Mouse (Mus musculus) CH12F3 (cell line): ENCODE data around the gene Atp8a2.

Source experiments
- in situ Hi-C: fragments of 300-500 bp; cut with MboI; formaldehyde crosslinking; loops from 2 replicates; pipeline ENCODE4 v1.14.3; 2020; ENCODE audit warnings: low sequenced_read_pairs

The Atp8a2 gene

DNA sequence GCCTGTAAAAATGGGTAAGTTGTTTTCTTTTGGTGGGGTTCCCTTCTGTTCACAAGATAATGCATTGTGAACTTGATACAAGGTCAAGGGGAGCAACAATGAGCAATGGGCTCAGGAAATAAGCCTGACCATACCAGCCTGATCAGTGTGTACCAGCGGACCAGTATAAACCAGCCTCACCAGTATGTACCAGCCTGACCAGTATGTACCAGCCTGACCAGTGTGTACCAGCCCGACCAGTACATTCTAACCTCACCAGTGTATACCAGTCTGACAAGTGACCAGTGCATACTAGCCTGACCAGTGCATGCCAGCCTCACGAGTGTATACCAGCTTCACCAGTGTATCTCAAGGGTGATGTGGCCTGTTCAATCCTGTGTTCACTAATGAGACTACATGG, 33.6 kb downstream of the Atp8a2 start:
- in situ Hi-C loops, result no loop called here

DNA sequence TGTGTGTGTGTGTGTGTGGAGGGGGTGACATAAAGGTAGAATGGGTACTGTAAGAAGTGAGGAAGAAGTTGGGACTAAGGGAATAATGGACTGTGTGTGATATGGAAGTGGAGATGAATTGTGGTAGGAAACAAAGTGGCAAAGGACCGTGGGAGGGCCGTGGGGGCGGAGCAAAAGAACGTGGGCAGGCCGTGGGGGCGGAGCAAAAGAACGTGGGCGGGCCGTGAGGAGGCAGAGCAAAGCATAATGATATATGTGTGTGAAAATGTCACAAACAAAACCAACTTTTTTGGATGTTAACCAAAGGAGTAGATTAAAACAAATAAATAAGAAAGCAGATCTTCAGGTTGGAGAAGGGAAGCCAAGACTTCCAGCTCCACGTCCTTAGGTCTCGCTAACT, 44.6 kb downstream of the Atp8a2 start:
- in situ Hi-C loops, result no loop called here

DNA sequence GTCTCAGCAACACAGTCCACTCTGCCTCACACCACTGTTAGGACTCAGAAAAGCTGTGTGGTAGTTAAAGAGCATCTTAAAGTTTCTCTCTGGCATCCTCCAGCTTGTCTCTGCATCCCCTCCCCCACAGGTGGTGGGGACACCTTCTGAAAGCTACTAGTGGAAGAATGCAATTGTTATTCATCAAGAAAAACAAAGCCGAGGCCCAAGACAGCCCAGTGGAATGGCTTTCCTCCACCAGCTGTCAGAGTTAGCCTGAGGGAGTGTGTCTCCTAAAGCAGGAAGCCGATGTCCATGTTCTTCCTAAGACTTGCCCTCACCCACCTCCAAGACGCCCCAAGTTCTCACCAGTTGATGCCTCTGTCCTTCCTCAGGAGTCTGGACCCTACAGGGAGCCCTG, 48.1 kb downstream of the Atp8a2 start:
- in situ Hi-C loops, result no loop called here

DNA sequence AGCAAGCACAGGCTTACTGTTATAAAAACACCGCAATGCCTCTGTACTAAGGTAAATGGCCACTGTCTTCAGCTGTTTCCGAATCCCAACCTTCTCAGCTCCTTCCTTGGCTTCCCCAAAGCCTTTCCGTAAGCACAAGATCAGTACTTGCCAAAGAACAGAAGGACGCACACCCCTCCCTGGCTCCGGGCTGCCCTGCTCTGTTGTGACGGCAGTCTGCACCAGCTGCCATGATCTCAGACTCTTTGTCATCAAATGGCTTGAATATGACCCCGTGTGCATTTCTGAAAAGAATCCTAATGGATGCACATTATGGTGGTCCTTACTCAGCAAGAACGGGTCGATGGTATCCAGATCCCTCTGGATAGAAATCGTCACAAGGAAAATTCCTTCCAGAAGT, 53.7 kb downstream of the Atp8a2 start:
- in situ Hi-C loops, result no loop called here

DNA sequence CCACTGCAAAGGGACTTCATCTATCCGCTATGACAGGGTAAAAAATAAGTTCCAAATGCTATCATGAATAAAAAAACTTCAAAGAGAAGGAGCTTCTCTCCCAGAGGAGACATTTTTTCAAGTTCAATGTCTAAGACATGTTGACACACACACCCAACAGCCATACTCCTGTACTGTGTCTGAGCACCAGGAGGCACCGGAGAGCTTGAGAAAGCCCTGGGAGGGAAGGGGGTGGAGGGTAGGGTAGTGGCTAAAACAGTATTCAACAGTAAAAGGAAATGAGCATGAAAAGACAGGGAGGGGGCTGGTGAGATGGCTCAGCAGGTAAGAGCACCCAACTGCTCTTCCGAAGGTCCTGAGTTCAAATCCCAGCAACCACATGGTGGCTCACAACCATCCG, 58.6 kb downstream of the Atp8a2 start:
- in situ Hi-C loops, result no loop called here

DNA sequence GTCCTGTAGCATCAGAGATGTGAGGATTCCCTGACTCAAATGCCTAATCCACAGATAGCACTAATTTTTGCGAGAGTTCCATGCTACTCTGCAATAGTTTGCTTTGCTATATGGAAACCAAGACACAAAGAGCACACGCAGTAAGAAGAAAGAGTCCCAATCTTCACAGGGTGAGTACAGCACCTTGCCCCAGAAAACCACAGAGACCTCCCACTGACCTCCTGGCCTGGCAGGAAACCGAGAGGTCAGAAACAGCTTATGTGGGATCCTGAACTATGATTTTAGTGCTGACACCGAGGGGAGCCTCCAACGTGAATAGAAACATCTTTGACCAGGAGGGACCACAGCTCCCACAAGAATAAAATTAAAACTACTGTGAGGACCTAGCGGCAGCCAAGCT, 59.2 kb downstream of the Atp8a2 start:
- in situ Hi-C loops, result no loop called here

DNA sequence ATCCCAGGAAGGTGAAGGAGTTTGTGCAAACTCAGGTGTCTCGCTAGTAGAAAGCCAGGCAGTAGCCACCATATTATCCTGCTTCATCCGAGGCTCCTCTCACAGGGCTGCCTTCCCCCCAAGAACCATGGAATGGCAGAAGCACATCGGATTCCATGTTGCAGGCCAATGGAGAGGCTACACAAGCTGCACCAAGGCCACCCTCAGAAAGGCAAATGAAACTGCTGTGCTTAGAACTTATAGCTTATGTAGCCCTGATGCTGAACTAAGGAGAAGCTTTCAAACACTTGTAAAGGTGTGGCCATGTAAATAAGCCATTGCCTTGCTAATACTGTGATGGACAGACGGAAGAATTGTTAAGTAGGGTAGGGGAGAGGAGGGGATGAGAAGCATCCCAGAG, 61.2 kb downstream of the Atp8a2 start:
- in situ Hi-C loops, result no loop called here

DNA sequence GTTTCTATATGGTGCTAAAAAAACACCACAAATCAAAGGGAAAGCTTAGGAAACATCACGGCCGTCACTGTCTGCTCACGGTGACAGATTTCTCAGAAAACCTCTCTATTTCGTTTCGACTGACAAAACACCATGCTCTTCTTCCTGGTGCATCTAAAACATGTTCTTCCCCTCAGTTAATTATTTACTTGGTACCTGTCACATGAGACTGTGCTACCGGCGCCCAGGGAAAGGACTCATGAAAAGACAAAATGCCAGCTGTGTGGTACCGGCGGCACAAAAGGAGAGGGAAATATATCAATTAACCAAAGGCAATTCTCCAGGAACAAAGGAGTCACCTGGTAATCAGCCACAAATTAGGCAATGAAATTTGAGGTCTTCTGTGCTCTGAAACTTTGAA, 62.3 kb downstream of the Atp8a2 start:
- in situ Hi-C loops, result no loop called here

DNA sequence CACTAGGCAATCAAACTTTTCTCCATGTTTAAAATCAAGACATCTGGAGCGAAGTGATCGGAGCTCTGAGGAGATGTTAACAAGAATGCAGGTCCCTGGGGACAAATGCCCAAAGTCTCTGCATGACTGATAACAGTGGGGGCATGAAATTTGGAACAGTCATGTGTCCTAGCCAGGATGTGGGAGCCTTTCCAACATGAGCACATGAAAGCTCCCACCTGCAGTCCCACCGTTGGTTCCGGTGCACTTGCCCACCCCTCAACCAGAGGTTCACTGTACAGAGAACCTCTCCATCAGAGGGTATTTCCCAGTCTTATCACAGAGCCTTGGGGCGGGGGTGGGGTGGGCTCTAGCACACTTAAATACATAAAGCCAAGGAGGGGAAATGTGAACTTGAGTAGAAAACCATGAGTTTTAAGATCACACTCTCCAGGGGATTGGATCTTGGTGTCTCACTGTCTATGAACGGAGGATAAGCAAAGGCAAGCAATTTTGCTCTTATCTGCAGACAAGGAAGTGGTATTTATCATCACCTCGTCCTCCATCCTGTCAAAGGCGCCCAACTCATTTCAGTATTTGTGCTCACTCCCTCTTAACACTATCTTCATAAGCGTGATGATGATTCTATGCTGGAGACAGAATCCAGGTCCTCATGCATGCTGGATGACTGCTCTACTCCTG, 65.6 kb downstream of the Atp8a2 start:
- in situ Hi-C loops, result no loop called here

DNA sequence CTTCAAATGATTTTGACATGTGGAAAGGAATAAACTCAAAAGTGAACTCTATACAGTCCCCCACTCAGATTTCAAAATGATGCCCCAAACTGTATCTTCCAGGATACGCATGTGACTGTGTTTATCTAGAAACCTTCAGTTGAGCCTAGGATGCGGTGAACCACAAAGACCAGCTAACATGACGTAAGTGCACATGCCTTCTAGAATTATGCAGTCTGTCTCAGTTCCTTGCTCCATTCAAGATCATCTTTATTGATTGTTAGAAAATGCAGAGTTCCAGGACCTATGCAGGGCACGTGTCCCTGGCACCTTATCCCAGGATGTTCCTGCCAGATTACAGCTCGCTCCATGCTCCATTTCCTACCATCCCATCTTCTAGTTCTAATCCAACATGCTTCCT, 67.4 kb downstream of the Atp8a2 start:
- in situ Hi-C loops, result no loop called here

DNA sequence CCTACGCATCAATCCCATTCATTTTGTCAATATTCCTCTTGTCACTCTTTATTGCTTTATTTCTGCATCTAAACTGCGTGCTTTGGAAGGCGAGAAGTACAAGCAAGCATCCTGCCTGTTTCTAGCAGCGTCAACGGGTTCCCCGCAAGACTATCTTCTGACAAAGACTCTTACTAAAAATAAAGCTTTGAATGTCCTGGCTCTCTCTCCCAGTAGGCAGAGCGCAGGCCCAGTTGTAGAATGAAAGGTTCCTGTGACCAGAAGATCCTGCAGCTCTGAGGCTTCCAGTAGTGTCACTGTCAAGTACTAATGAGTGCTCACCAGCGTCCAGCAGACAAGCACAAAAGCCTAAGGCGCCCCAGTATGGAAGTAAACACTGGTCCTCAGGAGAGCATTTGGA, 71.8 kb downstream of the Atp8a2 start:
- in situ Hi-C loops, result no loop called here

DNA sequence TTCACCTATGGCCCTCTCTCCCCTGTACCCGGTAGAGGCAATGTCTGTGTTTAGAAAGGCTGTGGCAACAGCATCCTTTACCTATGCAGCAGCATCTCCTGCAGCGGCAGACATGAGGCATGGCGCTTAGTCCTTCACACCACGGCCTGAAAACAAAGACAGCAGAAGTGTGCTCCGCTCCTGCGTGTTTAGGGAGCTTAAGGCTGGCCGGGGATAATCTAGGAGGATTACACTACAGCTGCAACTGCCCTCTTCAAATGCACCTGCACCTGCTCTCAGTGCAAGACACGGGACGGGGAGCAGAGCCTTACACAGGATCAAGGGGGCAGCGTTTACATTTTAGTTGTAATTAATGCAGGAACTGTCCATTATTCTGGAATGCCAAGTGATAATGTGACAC, 75.4 kb downstream of the Atp8a2 start:
- in situ Hi-C loops, result no loop called here

DNA sequence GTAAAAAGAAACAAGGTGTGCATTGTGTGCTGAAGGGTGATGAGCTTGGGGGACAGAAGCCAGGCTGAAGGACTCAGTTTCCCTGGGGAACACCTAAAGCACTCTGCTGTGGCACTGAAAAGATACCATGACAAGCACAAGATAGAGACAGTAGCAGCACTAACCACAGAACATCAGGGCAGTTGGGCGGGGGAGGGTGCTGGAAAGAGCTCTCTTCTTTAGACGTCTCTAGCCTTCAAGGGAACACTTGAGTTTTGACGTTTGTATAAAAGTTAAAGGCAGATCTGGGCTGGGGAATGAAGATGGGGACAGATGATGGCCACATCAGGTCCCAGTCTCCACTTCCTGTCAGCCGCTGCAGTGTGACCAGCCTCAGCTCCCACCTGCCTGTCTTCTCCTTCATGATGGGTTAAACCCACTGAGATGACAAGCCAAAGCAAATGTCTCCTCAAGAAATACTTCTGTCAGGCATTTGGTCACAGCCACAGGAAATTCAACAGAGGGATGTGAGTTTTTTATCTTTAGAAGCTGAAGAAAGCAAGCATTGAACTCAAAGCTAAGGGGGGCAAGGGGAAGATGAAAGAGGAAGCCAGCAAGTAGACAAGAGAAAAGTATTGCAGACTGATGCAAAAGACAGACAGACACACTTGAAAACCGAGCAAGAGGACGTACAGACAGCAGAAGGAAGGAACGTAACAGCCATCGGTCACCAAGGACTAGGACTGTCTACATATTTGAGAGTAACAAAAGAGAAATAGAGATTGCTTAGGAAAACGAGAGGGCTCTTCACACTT, 79.0 kb downstream of the Atp8a2 start:
- in situ Hi-C loops, result no loop called here

DNA sequence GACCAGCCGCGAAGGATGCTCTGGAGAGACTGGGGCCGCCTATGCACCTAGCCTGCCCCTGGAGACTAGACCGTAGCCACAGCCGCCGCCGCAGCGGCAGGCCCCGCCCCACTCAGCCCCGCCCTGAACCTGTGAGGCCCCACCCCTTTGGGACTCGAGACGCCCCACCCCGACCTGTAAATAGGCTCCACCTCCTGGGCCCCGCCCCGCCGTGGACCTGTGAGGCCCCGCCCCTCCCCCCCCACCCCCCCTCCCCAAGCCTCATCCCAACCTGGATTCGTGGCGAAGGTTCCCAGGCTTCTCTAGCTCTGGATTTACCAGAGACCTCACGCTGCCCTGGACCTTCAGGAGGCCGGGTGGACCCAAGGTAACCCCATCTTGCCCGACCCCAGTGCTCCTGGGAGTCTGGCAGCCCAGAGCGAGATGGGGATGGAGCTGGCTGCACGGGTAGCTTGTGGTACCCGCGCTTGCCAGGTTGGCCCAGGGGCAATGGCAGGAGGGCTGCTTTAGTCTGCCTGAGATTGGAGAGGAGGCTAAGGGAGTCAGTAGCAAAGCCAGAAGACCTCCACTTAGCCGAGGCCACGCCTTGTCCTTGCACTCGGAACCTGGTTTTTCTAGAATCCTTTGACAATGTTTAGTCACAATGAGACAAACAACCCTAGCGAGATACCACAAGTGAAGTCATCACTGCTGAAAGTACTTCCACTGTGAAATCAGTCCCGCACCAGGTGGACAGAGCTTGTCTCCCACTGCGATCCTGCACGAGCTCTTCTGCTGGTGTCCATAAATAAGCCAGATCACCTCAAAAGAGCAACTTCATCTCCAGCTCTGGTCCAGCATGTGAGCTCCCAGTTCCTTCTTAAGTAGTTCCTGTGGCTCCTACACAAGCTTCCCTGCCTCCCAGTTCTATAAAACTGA, 109.9 kb downstream of the Atp8a2 start:
- in situ Hi-C loops, result no loop called here

DNA sequence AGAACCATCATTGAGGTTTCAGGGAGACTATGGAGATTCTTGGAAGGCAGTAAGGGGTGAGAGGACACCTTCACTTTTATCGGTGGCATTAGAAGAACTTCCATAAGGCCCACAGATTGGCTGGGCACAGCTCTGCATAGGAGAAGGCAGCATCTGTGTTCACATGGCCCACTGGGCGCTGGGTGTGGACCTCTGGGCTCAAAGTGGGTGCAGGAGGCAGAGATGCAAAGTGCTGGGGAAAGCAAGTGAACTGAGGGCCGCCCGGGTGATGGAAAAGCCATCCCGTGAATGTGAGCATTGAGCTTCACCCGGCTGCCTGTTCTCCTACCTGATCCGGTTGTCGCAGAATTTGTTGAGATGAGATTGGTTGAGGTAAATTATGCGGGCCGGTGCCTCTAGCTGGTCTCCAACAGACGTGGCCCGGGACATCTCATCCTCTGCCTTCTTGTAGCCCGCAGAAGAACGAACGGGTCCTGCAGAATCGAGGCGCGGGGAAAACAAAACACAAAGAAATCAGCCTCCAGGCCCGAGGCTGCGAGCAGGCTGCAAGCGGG, 110.6 kb downstream of the Atp8a2 start:
- in situ Hi-C loops, result no loop called here

DNA sequence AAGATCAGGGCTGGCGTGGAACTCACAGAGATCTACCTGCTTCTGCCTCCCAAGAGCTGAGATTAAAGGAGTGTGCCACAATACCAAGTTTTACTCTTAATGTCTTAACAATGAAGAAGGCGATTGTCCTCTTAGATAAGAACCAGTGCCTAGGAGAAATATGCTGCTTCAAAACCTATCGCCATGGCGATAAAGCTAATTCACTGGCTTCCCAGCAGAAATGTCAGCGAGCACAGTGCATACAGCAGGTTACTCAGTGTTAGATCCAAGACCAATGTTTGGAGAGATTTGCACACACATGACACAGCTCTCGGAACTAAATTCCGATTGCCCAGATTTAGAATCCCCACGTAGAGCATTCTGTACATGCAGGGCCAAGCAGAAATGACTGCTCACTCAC, 114.2 kb downstream of the Atp8a2 start:
- in situ Hi-C loops, result no loop called here

DNA sequence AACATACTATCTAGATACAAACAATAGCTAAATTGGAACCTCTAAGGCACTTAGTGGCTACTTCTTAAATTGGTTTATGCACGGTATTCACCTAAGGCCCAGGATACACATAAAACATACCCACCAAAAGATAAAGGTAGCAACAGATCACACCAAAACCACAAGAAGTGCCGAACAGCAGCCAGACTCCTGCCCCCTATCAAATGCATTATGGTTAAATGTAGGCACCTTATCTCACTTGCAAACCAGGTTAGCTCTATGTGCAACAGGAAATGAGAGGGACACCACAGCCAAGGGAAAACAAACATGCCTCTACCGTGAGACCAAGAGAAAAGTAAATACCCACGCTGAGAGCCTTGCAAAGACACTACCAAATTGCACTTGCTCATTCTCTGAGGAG, 124.5 kb downstream of the Atp8a2 start:
- in situ Hi-C loops, result no loop called here

DNA sequence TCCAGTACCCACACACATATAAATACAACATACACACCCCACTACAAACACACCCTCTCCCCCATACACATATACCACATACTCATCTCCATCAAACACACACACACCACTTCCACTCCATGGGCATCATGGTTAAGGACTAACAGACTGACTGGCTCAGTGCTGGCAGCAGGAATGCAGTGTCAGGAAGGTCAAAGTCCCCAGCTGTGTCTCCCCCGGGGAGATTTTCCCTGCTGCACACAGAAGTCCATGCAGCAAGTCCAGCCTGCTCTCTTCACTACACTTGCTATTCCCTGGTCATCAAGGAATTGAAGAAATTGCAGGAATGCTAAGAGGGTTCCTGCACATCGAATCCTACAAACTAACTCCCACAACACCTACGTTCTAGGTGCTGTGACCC, 131.8 kb downstream of the Atp8a2 start:
- in situ Hi-C loops, result no loop called here

DNA sequence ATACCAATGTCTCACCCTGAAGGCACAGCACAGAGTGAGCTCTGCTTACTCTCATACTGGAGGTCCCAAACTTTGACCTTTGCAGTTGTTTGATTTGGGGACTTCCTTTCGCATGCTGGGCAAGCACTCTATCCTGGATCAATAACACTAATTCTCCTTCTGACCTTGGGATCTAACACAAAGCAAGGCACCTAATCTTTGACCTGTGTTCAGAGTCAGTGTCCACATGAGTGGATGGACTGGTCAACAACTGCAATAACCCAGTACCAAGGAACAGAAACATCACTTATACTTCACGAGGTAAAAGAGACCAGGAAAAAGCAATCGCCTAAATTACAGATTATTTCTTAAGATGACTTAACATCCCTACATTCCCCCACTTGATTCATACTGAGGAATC, 136.0 kb downstream of the Atp8a2 start:
- in situ Hi-C loops, result no loop called here

DNA sequence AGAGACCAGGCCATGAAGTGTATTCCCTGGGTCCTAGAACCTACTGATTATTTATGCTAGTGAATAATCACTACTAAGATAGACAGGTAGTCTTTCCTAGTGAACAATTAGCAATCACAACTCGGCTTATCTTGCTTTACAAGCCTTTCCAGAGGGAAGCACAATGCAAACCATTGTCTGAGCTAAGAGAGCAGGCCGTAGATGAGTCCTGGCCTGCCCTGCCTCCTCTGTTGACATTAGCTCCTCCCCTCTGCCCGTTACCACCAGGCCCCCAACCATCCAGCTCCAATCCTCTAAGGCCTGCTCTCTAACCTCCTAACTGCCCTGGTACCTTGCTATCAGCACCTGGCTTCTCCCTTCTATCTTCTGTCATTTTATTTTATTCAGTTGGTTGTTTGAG, 138.1 kb downstream of the Atp8a2 start:
- in situ Hi-C loops, result no loop called here

DNA sequence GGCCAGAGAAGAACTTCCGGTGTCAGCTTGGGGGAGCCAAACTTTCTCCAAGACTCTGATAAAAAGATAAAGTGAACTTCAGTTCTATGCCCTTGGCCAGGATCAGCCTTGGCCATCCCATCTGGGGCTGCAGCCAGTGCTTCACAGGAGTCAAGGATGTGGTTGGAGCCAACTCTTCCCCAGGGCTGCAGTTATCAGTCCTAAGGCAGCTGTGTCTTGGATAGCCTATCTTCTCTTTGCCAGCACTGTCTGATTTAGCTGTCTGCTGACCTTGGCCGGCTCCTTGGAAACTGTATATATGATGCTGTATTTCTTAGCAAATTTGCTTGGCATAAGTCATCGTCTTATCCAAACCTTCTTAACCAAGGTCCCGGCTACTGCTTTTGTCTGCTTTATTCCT, 141.7 kb downstream of the Atp8a2 start:
- in situ Hi-C loops, result no loop called here
